Mouse (Mus musculus): ENCODE results near the gene Ppp1r13l.

DNA sequence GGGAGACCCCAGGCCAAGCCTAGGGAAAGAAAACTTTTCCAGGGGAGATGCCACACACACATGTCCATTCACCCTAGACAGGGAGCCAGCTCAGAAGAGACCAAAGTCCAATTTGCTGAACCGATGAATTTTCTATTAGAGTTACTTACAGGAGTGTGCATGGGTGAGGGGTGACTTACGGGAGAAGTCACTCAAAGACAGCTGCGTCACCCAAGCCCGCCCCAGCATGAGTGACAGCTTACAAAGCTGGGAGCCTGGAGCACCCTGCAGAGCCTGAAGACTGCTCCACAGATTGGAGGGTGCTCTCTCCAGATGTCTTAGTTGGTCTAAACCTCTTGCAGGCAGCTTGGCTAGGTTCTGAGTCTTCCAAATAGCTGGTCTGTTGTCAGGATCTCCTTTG lies 47.6 kb upstream of the Ppp1r13l start:
- TF ChIP-seq POLR2A (IDR thresholded peaks at IDR 0.05; ENCODE audit: borderline replicate concordance, control insufficient read depth, low read depth, low read length) (no peak), CTCF (IDR thresholded peaks at IDR 0.05; ENCODE audit: control insufficient read depth, insufficient read depth, low read length) (no peak)
